Mouse (Mus musculus) hindbrain, embryonic 15.5 days (tissue): Measurements from ENCODE around the gene Cldn9. TPM values are rescaled to one million over a fixed set of nuclear protein-coding genes. Genes with fewer than 3 reads are reported as not detected.
A peak's percentile ranks its signal among the peaks of the same experiment; 100 is the strongest.

Experiments used
- ATAC-seq: fragments of 200-750 bp; cut with Nextera tagmentation; 2 replicates; pipeline ENCODE4 v1.8.0; 2017; ENCODE audit warnings: low read depth, moderate number of reproducible peaks, moderate TSS enrichment; ENCODE audit not compliant: low FRiP score
- H3K27ac ChIP-seq: fragments of 300-500 bp; sonication (generic); replicated peaks from 2 replicates; pipeline ENCODE4 v1.5.1; 2015; ENCODE audit warnings: mild to moderate bottlenecking, inconsistent platforms
- H3K27me3 ChIP-seq: fragments of 300-500 bp; sonication (generic); 2 replicates; pipeline ENCODE4 v1.6.1; 2015; ENCODE audit warnings: control low read depth, inconsistent platforms
- H3K36me3 ChIP-seq: fragments of 300-500 bp; sonication (generic); 2 replicates; pipeline ENCODE4 v1.6.1; 2015; ENCODE audit warnings: control low read depth, inconsistent platforms
- H3K4me1 ChIP-seq: fragments of 300-500 bp; sonication (generic); replicated peaks from 2 replicates; pipeline ENCODE4 v1.6.1; 2015; ENCODE audit warnings: control low read depth, inconsistent platforms
- H3K4me2 ChIP-seq: fragments of 300-500 bp; sonication (generic); 2 replicates; pipeline ENCODE4 v1.6.1; 2015; ENCODE audit warnings: moderate library complexity, mild to moderate bottlenecking, inconsistent platforms
- H3K4me3 ChIP-seq: fragments of 300-500 bp; sonication (generic); 2 replicates; pipeline ENCODE4 v1.5.1; 2015; ENCODE audit warnings: mild to moderate bottlenecking, inconsistent platforms
- H3K9ac ChIP-seq: fragments of 300-500 bp; sonication (generic); 2 replicates; pipeline ENCODE4 v1.6.1; 2015; ENCODE audit warnings: inconsistent platforms
- H3K9me3 ChIP-seq: fragments of 300-500 bp; sonication (generic); 2 replicates; pipeline ENCODE4 v1.6.1; 2016; ENCODE audit warnings: control low read depth, inconsistent platforms
- WGBS: fragments of 180-500 bp; shearing (Covaris S2); methylation state at CpG from one replicate; pipeline ENCODE4 v1.1.7; 2015; 5-methylcytosine and 5-hydroxymethylcytosine counted together
- polyA plus RNA-seq: library from polyadenylated mRNA; unstranded; fragments of >200 nt; fragmentation: Nextera tagmentation; extraction: Ambion mirVana; gene quantifications from 2 replicates; pipeline ENCODE4 v1.2.1, GENCODE M21; 2015

Gene Cldn9
- 1.2 and 1.8 TPM in 2 replicates for polyA plus RNA-seq

DNA sequence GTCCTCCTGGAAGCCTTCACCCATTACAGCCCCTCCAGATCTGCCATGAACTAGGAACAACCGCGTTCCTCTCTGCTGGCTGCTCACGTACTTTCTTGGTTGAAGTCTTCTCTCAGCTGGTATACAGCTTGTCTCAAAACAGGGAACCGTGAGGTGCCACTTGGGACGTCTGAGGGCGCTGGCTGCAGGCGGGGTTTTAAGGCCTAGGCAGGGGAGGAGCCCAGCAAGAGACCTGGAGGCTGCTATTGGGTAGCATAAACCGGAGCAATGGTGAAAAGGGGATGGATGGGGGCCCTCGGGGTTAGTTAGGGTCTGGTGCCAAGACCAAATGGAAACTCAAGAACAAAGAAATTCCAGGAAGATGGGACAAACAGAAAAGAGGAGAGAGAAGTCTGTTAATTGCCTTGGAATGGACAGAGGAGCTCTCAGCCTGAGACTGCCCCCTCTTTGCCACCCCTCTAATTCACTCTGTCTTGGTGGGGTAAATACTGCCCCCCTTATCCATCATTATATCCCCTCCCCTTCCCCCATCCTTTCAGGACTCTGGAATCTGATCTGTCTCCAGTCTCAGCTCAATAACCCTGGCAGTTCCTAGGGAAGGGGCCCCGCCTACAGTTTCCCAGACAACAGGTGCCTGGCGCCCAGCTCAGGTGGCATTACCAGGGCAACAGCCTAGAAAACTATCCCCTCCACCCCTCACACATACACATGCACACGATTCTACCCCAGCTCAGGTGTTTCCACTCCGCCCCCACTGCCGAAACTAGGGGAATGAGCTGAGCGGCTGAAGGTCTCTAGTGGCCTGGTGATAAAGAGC, at the start of gene Cldn9:
Cldn9 (minus strand) TSS at position 171 of the 817 bp plus-strand sequence.
- Histone ChIP-seq H3K27ac (no peak within 1 kb of the TSS), H3K9ac (no peak within 1 kb of the TSS), H3K9me3 (no peaks in the 10 kb centered on the region), H3K4me3 (no peak within 1 kb of the TSS), H3K4me2 (no peak within 1 kb of the TSS), H3K27me3 (peaks cover 55% of the 10 kb centered on the region), H3K4me1 (peaks cover 14% of the 10 kb centered on the region; the same call in 1 of the 2 replicates), H3K36me3 (no peaks in the 10 kb centered on the region)
- WGBS: 19% methylated on average over 15 of the region's 15 CpGs
- ATAC-seq: no peak

DNA sequence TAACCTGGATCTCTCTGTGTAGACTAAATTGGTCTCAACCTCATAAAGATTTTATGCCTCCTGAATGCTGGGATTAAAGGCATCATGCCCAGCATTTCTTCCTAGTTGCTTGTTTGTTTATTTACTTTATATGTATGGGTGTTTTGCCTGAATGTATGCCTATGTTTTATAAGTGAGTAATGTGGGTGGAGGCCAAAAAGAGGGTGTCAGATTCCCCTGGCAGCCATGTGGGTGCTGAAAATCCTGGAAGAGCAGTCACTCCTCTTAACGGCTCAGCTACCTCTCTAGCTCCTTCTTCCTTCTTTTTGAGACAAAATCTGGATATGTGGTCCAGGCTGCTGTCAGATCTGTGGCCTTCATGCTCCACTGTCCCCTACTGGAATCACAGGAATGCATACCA, 46.6 kb upstream of the Cldn9 start:
- H3K4me2 ChIP-seq: no peak overlapping the region
- H3K27me3 ChIP-seq: no peaks in the 10 kb centered on the region
- H3K9ac ChIP-seq: no peak overlapping the region
- H3K4me3 ChIP-seq: no peak overlapping the region
- ATAC-seq: no peak
- peaks cover 13% of the 10 kb centered on the region for H3K4me1 ChIP-seq
- no peaks in the 10 kb centered on the region for H3K36me3 ChIP-seq
- no peak overlapping the region for H3K27ac ChIP-seq
- no peaks in the 10 kb centered on the region for H3K9me3 ChIP-seq
- 77% methylated on average over 1 of the region's 1 CpGs for WGBS

DNA sequence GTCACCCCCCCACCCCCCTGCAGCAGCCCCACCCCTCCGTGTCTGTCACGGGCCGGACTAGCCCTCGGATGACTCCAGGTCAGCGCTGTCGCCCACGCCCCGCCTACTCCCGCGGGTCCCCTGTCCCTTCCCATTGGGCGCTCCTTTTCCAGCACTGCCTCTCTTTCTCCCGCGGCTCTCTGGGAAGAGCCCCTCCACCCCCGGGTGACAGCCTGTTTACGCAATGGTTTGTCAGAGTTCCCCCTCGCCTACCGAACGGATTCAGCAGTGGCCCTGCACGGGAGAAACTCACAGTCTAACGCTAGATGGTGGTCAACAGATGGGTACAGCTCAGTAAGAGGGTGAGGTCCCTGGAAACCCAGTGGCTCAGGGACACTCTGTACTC, 42.9 kb upstream of the Cldn9 start:
- no peaks in the 10 kb centered on the region for H3K36me3 ChIP-seq
- peak overlapping the region; percentile 53 for H3K9ac ChIP-seq
- 0% methylated on average over 20 of the region's 20 CpGs for WGBS
- peaks cover 14% of the 10 kb centered on the region for H3K4me1 ChIP-seq
- peak; percentile 82 for ATAC-seq
- peak overlapping the region; percentile 68 for H3K4me3 ChIP-seq
- H3K27me3 ChIP-seq: no peaks in the 10 kb centered on the region
- H3K27ac ChIP-seq: peak overlapping the region; percentile 70; the same call in 1 of the 2 replicates
- no peaks in the 10 kb centered on the region for H3K9me3 ChIP-seq
- peak overlapping the region; percentile 85 for H3K4me2 ChIP-seq

DNA sequence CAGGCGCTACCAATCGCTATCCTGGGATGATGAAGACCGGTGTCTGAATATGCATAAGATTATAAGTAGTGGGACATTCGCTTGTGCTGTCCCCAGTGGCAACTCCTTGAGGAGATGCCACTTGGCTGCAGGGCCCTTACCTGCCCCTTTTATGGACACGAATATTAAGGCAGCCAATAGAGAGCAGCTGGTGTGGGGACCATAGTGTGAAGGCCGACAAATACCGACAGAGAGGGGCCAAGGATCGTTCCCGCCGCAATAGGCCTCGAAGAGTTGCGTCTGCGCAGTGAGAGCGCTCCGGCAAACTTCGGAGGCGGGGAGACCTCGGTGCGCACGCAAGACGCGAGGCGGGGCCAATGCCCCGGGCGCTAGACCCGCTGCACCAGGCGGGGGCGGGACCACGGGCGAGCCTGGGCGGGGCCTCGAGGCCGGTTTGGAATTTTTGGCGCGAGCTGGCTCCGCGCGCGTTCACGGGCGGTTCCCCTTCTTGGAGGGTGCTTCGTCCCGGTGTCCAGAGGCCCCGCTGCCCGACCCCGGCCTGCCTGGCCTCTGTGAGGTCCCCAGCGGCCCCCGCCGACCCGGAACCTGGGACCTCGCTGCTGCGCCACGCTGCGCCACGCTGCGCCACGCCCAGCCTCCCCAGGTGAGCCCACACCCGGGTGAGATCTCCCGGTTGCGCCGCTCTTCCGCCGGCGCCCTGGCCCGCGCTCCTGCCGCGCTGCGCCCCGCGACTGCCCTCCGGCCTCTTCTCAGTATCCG, 42.4 kb upstream of the Cldn9 start, which contains the start of gene Pkmyt1:
Pkmyt1 (plus strand) TSS at position 338 of the 759 bp plus-strand sequence.
- peak within 1 kb of the TSS; percentile 53 for H3K9ac ChIP-seq
- peak; percentile 94 for ATAC-seq
- peak within 1 kb of the TSS; percentile 75 for H3K27ac ChIP-seq
- under 1% methylated on average over 70 of the region's 73 CpGs for WGBS
- no peaks in the 10 kb centered on the region for H3K27me3 ChIP-seq
- no peaks in the 10 kb centered on the region for H3K36me3 ChIP-seq
- H3K4me2 ChIP-seq: peak within 1 kb of the TSS; percentile 85
- H3K4me1 ChIP-seq: peaks cover 14% of the 10 kb centered on the region
- no peaks in the 10 kb centered on the region for H3K9me3 ChIP-seq
- peak within 1 kb of the TSS; percentile 68 for H3K4me3 ChIP-seq

DNA sequence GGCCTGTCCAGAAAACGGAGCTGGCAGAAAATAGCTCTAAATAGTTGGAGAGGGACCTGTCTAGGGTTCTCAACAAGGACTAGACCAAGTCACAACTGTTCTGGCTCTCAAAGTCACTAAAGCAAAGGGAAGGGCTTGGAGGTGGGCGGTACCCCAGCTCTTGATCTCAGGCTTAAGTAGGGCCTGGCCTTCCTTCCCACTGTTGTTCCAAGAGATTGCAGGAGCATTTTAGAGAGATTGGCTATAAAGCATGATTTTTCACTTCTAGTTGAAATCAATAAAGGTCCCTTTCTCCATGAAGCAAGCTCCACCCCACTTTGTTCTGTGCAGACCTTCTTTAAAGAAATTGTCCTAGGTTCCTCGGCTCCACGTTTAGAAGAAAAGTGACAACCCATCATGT, 41.7 kb upstream of the Cldn9 start:
- Histone ChIP-seq H3K27me3 (no peaks in the 10 kb centered on the region), H3K9ac (peak overlapping the region; percentile 44)
- ATAC-seq: no peak

DNA sequence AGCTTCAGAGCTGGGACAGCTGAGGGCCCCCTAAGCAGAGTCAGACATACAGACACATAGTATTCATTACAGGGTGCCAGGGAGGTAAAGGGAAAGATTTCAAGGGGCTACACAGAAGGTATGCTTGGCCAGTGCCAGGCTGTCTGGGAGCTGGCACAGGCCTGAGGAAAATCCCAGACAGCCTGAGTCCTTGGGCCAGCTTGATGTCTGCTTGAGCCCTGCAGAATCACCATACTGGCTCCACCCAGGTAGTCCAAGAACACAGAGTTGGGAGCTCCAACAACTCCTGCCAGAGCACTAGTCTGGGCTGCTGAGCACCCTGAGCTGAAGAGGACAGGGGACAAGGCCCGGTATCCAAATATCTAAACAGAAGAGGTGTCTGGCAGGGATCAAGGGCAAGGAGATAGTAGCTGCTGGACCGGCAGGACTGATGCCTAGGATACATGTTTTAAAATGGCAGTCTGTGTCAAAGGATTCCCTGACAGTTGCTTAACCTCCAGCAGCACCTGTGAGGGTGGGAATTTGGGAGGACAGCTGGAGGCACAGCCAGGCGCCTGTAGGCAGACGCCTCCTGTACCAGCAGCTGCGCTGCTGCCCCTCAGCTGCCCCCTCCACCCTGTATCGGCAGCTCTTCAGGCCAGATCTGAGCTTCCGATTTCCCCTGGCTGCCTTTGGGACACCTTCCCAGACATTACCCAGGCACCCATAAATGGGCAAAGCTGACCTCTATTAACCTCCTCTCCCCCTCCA, 38.7 kb upstream of the Cldn9 start, which contains the start of gene 1520401A03Rik:
1520401A03Rik (minus strand) TSS at position 408 of the 750 bp plus-strand sequence.
- H3K9me3 ChIP-seq: no peaks in the 10 kb centered on the region
- H3K4me1 ChIP-seq: peaks cover 13% of the 10 kb centered on the region
- WGBS: 75% methylated on average over 7 of the region's 7 CpGs
- ATAC-seq: no peak
- no peaks in the 10 kb centered on the region for H3K27me3 ChIP-seq
- no peak within 1 kb of the TSS for H3K9ac ChIP-seq
- H3K27ac ChIP-seq: no peak within 1 kb of the TSS
- H3K36me3 ChIP-seq: no peaks in the 10 kb centered on the region
- H3K4me3 ChIP-seq: no peak within 1 kb of the TSS
- no peak within 1 kb of the TSS for H3K4me2 ChIP-seq

More for the DNA sequence above, 41.7 kb upstream of the Cldn9 start:
- Histone ChIP-seq H3K9me3 (no peaks in the 10 kb centered on the region), H3K4me1 (peaks cover 14% of the 10 kb centered on the region), H3K27ac (peak overlapping the region; percentile 75), H3K4me3 (peak overlapping the region; percentile 68), H3K36me3 (no peaks in the 10 kb centered on the region), H3K4me2 (peak overlapping the region; percentile 85)
- 66% methylated on average over 4 of the region's 4 CpGs for WGBS

DNA sequence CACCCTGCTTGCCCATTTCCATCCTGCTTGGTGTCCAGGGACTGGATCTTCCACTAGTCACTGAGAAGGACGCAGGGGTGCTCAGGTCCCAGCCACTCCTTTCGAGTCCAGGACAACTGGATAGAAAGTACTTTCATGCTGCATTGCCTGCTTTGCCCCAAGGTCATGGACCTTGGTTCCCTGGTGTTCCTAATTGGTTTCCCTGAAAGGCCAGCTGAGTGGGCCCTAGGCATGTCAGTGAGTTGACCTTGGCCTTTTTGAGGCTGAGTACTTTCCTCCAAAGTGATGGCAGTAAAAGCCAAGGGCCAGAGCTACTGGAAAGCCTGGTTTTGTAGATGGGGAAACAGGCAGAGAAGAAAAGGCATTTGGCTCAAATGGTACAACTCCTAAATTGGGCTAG, 38.1 kb upstream of the Cldn9 start:
- peaks cover 7% of the 10 kb centered on the region for H3K4me1 ChIP-seq
- H3K4me3 ChIP-seq: no peak overlapping the region
- no peaks in the 10 kb centered on the region for H3K36me3 ChIP-seq
- H3K27ac ChIP-seq: no peak overlapping the region
- ATAC-seq: no peak
- no peaks in the 10 kb centered on the region for H3K27me3 ChIP-seq
- H3K9me3 ChIP-seq: no peaks in the 10 kb centered on the region
- no peak overlapping the region for H3K4me2 ChIP-seq
- 82% methylated on average over 2 of the region's 2 CpGs for WGBS
- no peak overlapping the region for H3K9ac ChIP-seq

GRCm38 (mm10) chr17:23719455-23719854, 35.6 kb upstream of the Cldn9 start:
- Histone ChIP-seq H3K4me2 (no peak overlapping the region), H3K27me3 (no peaks in the 10 kb centered on the region), H3K9ac (no peak overlapping the region), H3K4me3 (no peak overlapping the region), H3K27ac (no peak overlapping the region), H3K9me3 (no peaks in the 10 kb centered on the region), H3K4me1 (no peaks in the 10 kb centered on the region), H3K36me3 (no peaks in the 10 kb centered on the region)
- 0 out of 2 replicates have a peak, but pooled peaks have one; percentile 5 for ATAC-seq
- 25% methylated on average over 1 of the region's 1 CpGs for WGBS

GRCm38 (mm10) chr17:23717003-23717402, 33.2 kb upstream of the Cldn9 start:
- H3K9ac ChIP-seq: no peak overlapping the region
- H3K27me3 ChIP-seq: no peaks in the 10 kb centered on the region
- no peak for ATAC-seq
- 65% methylated on average over 2 of the region's 2 CpGs for WGBS
- no peak overlapping the region for H3K27ac ChIP-seq
- no peaks in the 10 kb centered on the region for H3K4me1 ChIP-seq
- no peaks in the 10 kb centered on the region for H3K36me3 ChIP-seq
- H3K4me3 ChIP-seq: no peak overlapping the region
- no peak overlapping the region for H3K4me2 ChIP-seq
- H3K9me3 ChIP-seq: no peaks in the 10 kb centered on the region

GRCm38 (mm10) chr17:23706212-23706611, 22.4 kb upstream of the Cldn9 start:
- H3K9me3 ChIP-seq: no peaks in the 10 kb centered on the region
- H3K4me1 ChIP-seq: 0 out of 2 replicates have a peak, but pooled peaks cover 3% of the 10 kb centered on the region
- peaks cover 15% of the 10 kb centered on the region for H3K27me3 ChIP-seq
- ATAC-seq: 0 out of 2 replicates have a peak, but pooled peaks have one; percentile 37
- H3K27ac ChIP-seq: no peak overlapping the region
- no peak overlapping the region for H3K4me3 ChIP-seq
- no peaks in the 10 kb centered on the region for H3K36me3 ChIP-seq
- H3K9ac ChIP-seq: no peak overlapping the region
- WGBS: 0% methylated on average over 3 of the region's 3 CpGs
- H3K4me2 ChIP-seq: no peak overlapping the region

GRCm38 (mm10) chr17:23705525-23706104, 21.8 kb upstream of the Cldn9 start:
- H3K4me3 ChIP-seq: no peak overlapping the region
- 76% methylated on average over 7 of the region's 7 CpGs for WGBS

More at GRCm38 (mm10) chr17:23705525-23706104, 21.8 kb upstream of the Cldn9 start:
- no peaks in the 10 kb centered on the region for H3K9me3 ChIP-seq
- no peaks in the 10 kb centered on the region for H3K36me3 ChIP-seq
- H3K9ac ChIP-seq: no peak overlapping the region
- H3K4me2 ChIP-seq: no peak overlapping the region
- H3K27ac ChIP-seq: no peak overlapping the region
- peak; percentile 23; the same call in 1 of the 2 replicates for ATAC-seq
- H3K27me3 ChIP-seq: peaks cover 20% of the 10 kb centered on the region
- H3K4me1 ChIP-seq: 0 out of 2 replicates have a peak, but pooled peaks cover 3% of the 10 kb centered on the region
